Mouse (Mus musculus): ENCODE results near the gene BC004004. TPM values are rescaled to one million over a fixed set of nuclear protein-coding genes. Genes with fewer than 3 reads are reported as not detected.
A peak's percentile ranks its signal among the peaks of the same experiment; 100 is the strongest.

The BC004004 gene
- polyA plus RNA-seq, 1 experiment from 2014 or later = 62.8 TPM

DNA sequence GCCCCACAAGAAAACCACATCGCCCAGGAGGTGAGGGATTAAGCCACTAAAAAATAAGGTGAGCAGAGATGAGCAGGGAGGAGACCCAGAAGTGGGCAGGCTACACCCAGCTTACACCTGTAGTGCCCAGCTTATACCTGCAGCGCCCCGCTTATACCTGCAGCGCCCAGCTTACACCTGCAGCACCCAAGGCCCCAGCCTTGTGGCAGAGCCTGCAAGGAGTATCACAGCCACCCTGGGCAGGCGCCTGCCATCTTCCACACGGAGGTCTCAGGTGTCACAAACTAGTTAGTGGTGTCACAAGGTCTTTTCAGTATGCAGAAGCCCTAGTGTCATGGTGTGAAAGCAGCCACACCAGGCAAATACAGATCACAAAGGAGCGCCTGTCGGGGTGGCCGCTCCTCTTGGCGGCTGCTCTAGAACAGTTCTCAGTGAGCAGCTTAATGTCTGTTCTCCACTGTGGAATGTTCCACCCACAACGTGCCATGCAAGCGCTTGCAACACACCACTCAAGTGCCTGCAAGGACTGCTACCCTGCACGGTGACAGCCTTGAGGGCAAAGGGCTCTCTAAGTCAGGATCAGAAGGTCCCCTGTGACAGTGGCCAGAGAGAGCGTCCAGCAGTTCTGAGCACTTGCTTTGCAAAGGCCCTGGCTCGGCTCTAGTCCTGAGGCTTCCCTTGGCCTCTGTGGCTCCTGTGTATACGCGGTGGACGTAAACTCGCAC is 67.8 kb downstream of the BC004004 start:
- peaks cover 20% of the 10 kb centered on the region for H3K4me1 ChIP-seq
- H3K9me3 ChIP-seq (replicated peaks) = no peaks in the 10 kb centered on the region
- H3K27ac ChIP-seq (replicated peaks) = no peak overlapping the region
- H3K4me3 ChIP-seq = no peak overlapping the region
- no peak for DNase-seq (ENCODE audit: low spot score)
- H3K36me3 ChIP-seq = peaks cover 96% of the 10 kb centered on the region
- H3K27me3 ChIP-seq (ENCODE audit: low read depth, poor library complexity, severe bottlenecking) = no peaks in the 10 kb centered on the region
- WGBS = 95% methylated on average over 19 of the region's 19 CpGs

DNA sequence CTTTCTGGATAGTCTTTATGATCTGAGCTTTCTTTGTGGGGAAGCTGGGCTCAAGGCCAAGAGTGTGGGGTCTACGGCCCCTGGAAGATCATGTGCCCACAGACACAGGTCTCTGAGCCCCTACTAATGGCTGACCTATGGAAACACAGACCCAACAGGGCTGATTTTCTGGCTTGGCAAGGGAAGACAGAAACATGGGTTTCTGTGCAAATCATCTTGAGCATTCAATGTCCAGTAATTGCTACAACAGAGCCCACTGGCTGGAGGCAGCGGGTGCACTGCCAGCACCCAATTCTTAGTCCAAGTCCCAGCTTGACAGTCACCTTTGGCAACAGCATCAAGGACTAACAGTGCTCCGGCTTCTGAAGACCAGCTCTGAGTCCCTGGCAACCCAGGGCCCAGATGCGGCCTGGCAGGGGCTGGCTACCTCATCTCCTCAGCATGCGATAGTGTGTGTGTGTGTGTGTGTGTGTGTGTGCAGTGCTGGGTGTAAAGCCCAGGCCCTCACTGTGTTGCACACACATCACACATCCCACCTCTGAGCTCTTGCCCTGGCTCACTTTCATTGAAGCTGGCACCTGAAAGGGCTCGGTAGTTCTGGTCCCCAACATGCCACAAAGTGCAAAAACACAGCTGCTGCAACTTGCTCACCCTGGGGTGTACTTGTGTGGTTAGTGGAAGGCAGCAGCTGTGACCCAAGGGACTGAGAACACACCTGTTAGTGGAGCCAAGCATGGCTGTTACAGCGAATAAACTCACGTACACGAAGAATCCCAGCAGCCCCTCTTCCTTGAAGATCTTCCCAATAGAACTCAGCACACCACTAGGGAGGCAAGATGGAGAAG is 69.6 kb downstream of the BC004004 start:
- Histone ChIP-seq H3K36me3 (peaks cover 94% of the 10 kb centered on the region), H3K4me1 (peaks cover 26% of the 10 kb centered on the region), H3K27ac (replicated peaks) (no peak overlapping the region), H3K4me3 (no peak overlapping the region), H3K27me3 (ENCODE audit: low read depth, poor library complexity, severe bottlenecking) (no peaks in the 10 kb centered on the region), H3K9me3 (replicated peaks) (no peaks in the 10 kb centered on the region)
- 95% methylated on average over 9 of the region's 9 CpGs for WGBS
- no peak for DNase-seq (ENCODE audit: low spot score)

- Histone ChIP-seq H3K27ac (replicated peaks) (no peak overlapping the region; the same call in 1 of the 2 replicates), H3K36me3 (peaks cover 94% of the 10 kb centered on the region), H3K4me1 (peaks cover 30% of the 10 kb centered on the region), H3K9me3 (replicated peaks) (no peaks in the 10 kb centered on the region), H3K27me3 (ENCODE audit: low read depth, poor library complexity, severe bottlenecking) (no peaks in the 10 kb centered on the region), H3K4me3 (no peak overlapping the region)
- DNase-seq (ENCODE audit: low spot score) = no peak
- 92% methylated on average over 11 of the region's 11 CpGs for WGBS
These were observed 70.7 kb downstream of the BC004004 start for GRCm38 (mm10) chr17:29339170-29339768.

DNA sequence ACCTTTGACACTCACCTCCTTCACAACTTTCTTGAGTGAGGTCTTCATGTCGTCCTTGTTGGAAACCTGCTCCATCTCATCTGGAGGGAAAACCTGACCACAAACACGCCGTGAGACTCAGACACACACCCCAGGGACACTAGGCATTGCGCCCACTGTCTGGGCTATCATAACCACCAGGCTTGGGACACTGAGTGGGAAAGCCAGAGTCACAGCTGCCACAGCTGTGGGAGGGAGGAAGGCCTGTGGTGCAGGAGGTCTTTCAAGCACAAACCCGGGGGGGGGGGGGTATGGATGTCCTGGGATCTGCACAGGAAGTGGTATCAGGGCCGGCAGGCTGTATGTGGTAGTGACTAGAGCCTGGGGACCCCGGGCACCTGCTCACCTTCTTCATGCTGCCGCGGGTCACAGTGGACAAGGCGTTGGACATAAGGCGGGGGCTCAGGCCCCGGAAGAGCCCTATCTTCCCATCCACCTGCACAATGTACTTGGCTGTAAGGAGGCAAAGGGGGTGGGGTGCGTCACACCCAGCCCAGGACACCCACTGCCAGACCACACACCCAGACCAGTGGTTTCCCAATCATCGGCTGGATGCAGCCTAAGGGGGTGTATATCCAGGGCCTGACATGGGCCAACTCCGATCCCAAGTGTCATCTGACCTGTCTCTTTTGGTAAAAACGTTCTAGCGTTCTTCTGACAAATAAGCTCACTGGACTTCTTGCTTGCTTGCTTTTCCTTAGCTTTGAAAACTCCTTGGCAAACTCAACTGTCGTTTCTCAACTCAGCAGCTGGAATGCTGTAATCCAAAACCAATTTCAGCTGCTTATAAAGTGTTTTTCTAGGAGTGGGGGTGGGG is 72.0 kb downstream of the BC004004 start:
- Histone ChIP-seq H3K4me1 (peaks cover 35% of the 10 kb centered on the region), H3K27ac (replicated peaks) (peak overlapping the region; percentile 74), H3K36me3 (peaks cover 96% of the 10 kb centered on the region), H3K27me3 (ENCODE audit: low read depth, poor library complexity, severe bottlenecking) (no peaks in the 10 kb centered on the region), H3K9me3 (replicated peaks) (no peaks in the 10 kb centered on the region), H3K4me3 (no peak overlapping the region)
- WGBS = 88% methylated on average over 18 of the region's 18 CpGs
- no peak for DNase-seq (ENCODE audit: low spot score)

DNA sequence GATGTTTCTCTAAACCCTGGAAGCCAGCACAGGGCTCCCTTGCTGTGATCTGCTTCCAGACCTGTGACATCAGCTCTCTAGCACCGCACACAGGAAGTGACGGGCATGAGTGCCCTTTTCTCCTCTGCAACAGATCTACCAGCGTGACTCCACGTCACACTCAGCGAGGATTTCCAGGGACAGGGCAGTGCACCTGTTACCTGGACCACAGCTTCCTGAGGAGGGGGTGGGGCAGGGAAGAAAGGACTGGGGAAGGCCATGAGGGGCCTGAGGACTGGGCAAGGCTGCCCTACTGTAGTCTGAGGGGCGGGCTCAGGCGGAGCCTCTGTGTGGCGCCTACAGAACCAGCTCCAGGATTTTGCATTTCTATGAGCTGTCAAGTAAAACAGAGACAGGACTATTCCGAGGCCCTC is 73.0 kb downstream of the BC004004 start:
- Histone ChIP-seq H3K36me3 (peaks cover 87% of the 10 kb centered on the region), H3K4me3 (peak overlapping the region; percentile 21; the same call in 1 of the 2 replicates), H3K27ac (replicated peaks) (peak overlapping the region; percentile 74), H3K4me1 (peaks cover 44% of the 10 kb centered on the region), H3K9me3 (replicated peaks) (no peaks in the 10 kb centered on the region), H3K27me3 (ENCODE audit: low read depth, poor library complexity, severe bottlenecking) (no peaks in the 10 kb centered on the region)
- DNase-seq (ENCODE audit: low spot score) = no peak
- WGBS = 22% methylated on average over 9 of the region's 9 CpGs

DNA sequence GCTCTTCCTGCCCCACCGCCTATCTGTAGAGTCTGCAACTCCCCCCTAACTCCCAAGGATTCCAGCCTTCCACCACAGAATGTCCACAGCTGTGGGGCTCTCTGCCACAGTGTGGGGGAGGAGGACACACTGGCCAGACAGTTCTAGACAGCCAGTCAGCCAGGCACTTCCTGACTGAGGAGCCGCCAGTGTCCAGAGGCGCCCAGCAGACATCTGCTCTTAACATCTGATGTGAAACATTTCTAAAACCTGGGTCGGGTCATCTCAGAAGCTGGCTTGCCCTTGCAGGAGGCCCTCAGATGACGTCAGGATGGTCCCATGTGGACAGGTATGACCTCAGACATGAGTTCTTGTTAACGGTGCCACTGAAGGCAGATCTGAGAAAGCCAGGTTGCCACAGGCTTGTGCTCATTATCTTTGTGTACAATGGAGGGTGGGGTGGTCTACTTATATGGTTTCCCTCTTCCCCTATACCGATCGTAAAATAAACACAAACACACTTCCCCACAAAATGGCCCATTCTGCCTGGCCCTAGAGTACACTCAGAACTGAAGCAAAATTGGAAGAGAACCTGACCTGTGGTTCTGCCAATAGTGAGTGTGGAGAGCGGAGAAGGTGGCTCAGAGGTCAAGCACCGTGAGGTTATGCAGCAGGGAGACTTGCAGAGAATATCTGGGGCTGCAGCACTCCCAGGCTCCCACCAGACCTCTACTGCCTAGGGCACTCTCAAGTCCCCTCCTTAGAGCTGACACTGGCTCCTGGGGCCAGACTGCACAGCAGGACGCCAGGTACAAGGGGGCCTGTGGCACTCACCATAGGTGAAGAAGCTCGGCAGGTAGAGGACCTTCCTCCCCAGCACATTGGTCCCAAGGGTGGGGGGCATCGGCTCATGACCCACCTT is 73.7 kb downstream of the BC004004 start:
- H3K36me3 ChIP-seq = peaks cover 80% of the 10 kb centered on the region
- WGBS = 51% methylated on average over 13 of the region's 13 CpGs

DNA sequence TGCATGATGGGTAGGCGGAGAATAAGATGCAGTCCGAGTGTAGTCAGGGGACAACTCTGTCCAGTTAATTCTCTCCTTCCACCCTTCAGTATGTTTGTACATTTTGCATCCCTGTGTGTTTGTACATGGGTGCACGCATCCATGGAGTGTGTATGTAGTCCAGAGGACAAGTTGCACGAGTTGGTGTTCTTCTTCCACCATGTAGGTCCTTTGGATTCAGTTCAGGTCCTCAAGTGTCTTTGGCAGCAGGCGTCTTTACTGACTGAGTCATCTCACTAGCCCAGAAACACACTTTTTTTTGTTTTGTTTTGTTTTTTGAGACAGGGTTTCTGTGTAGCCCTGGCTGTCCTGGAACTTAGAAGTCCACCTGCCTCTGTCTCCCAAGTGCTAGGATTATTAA is 74.7 kb downstream of the BC004004 start:
- Histone ChIP-seq H3K36me3 (peaks cover 70% of the 10 kb centered on the region), H3K27ac (replicated peaks) (no peak overlapping the region), H3K4me3 (no peak overlapping the region), H3K27me3 (ENCODE audit: low read depth, poor library complexity, severe bottlenecking) (no peaks in the 10 kb centered on the region), H3K9me3 (replicated peaks) (no peaks in the 10 kb centered on the region), H3K4me1 (peaks cover 60% of the 10 kb centered on the region)
- DNase-seq (ENCODE audit: low spot score) = no peak
- 90% methylated on average over 5 of the region's 5 CpGs for WGBS

More for the DNA sequence above, 73.7 kb downstream of the BC004004 start:
- Histone ChIP-seq H3K27me3 (ENCODE audit: low read depth, poor library complexity, severe bottlenecking) (no peaks in the 10 kb centered on the region), H3K4me1 (peaks cover 51% of the 10 kb centered on the region), H3K9me3 (replicated peaks) (no peaks in the 10 kb centered on the region), H3K27ac (replicated peaks) (peak overlapping the region; percentile 74), H3K4me3 (peak overlapping the region; percentile 21; the same call in 1 of the 2 replicates)
- no peak for DNase-seq (ENCODE audit: low spot score)

DNA sequence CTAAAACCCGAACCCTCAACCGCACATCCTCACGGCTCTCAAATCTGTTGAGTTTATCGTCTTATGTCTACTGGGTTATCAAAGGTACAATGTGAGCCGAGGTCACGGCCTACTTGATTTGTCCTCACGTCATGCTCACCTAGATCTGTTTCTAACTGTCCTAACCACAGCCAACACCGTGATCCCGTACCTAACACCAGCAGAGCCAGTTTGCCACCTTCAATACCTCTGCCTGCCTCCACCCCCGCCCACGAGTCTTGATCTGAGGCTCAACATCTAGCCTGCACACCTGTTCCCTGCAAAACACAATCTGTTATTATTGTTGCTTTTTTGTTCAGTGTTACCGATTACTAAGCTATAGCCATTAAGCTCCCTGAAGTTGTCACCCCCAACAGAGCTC is 76.7 kb downstream of the BC004004 start:
- Histone ChIP-seq H3K4me3 (peak overlapping the region; percentile 83; the same call in 1 of the 2 replicates), H3K4me1 (peaks cover 66% of the 10 kb centered on the region), H3K27me3 (ENCODE audit: low read depth, poor library complexity, severe bottlenecking) (no peaks in the 10 kb centered on the region), H3K36me3 (peaks cover 50% of the 10 kb centered on the region), H3K27ac (replicated peaks) (no peak overlapping the region), H3K9me3 (replicated peaks) (no peaks in the 10 kb centered on the region)
- 94% methylated on average over 12 of the region's 12 CpGs for WGBS
- no peak for DNase-seq (ENCODE audit: low spot score)

- H3K9me3 ChIP-seq (replicated peaks) = no peaks in the 10 kb centered on the region
- DNase-seq (ENCODE audit: low spot score) = no peak
- H3K27ac ChIP-seq (replicated peaks) = peak overlapping the region; percentile 94
- peaks cover 37% of the 10 kb centered on the region for H3K36me3 ChIP-seq
- H3K27me3 ChIP-seq (ENCODE audit: low read depth, poor library complexity, severe bottlenecking) = no peaks in the 10 kb centered on the region
- 6% methylated on average over 11 of the region's 11 CpGs for WGBS
- peak overlapping the region; percentile 83 for H3K4me3 ChIP-seq
- peaks cover 54% of the 10 kb centered on the region for H3K4me1 ChIP-seq
These were observed 78.0 kb downstream of the BC004004 start for GRCm38 (mm10) chr17:29346496-29347125.

- Histone ChIP-seq H3K36me3 (peaks cover 33% of the 10 kb centered on the region), H3K4me1 (peaks cover 48% of the 10 kb centered on the region), H3K27ac (replicated peaks) (peak overlapping the region; percentile 94), H3K9me3 (replicated peaks) (no peaks in the 10 kb centered on the region), H3K4me3 (peak overlapping the region; percentile 83), H3K27me3 (ENCODE audit: low read depth, poor library complexity, severe bottlenecking) (no peaks in the 10 kb centered on the region)
- under 1% methylated on average over 45 of the region's 45 CpGs for WGBS
- no peak for DNase-seq (ENCODE audit: low spot score)
These were observed 78.6 kb downstream of the BC004004 start for GRCm38 (mm10) chr17:29347126-29347644.

All from midbrain, embryonic 10.5 days (tissue).